Mouse (Mus musculus) small intestine, adult 2 months (tissue): ENCODE results near the gene Wdr95. TPM values are rescaled to one million over a fixed set of nuclear protein-coding genes. Genes with fewer than 3 reads are reported as not detected.

Experiments used
- H3K27ac ChIP-seq: fragments of 200-500 bp; 2 replicates; pipeline ENCODE4 v1.5.1; 2012; ENCODE audit warnings: low read depth, low read length, control low read depth, inconsistent platforms; ENCODE audit not compliant: insufficient read depth
- H3K27me3 ChIP-seq: fragments of 200-500 bp; 2 replicates; pipeline ENCODE4 v1.6.1; 2012; ENCODE audit warnings: mild to moderate bottlenecking, moderate library complexity, low read length, inconsistent platforms; ENCODE audit not compliant: control insufficient read depth, insufficient read depth
- H3K36me3 ChIP-seq: fragments of 200-500 bp; 2 replicates; pipeline ENCODE4 v1.6.1; 2012; ENCODE audit warnings: mild to moderate bottlenecking, low read length, control low read depth, inconsistent platforms; ENCODE audit not compliant: control insufficient read depth, insufficient read depth
- H3K4me1 ChIP-seq: fragments of 200-500 bp; 2 replicates; pipeline ENCODE4 v1.6.1; 2012; ENCODE audit warnings: low read length, inconsistent platforms, mixed read lengths; ENCODE audit not compliant: control insufficient read depth, insufficient read depth, insufficient read length
- H3K4me3 ChIP-seq: fragments of 200-500 bp; 2 replicates; pipeline ENCODE4 v1.5.1; 2012; ENCODE audit warnings: low read depth, mild to moderate bottlenecking, control low read depth, inconsistent platforms, low read length, moderate library complexity
- CTCF ChIP-seq: fragments of 200-500 bp; IDR thresholded peaks from 2 replicates; pipeline ENCODE4 v1.5.1; 2012; ENCODE audit warnings: low read depth, mild to moderate bottlenecking, control low read depth, inconsistent platforms, low read length, moderate library complexity, mixed read lengths; ENCODE audit not compliant: insufficient replicate concordance, insufficient read length; ENCODE audit errors: extremely low read depth
- POLR2A ChIP-seq: fragments of 200-500 bp; IDR thresholded peaks from 2 replicates; pipeline ENCODE4 v1.6.1; 2012; ENCODE audit warnings: low read depth, mild to moderate bottlenecking, control low read depth, inconsistent platforms, low read length, moderate library complexity
- WGBS: fragments of 180-500 bp; shearing (Covaris S2); methylation state at CpG from one replicate; pipeline ENCODE4 v1.1.7; 2018; 5-methylcytosine and 5-hydroxymethylcytosine counted together
- polyA plus RNA-seq: library from polyadenylated mRNA; depleted of rRNA; stranded (reverse); fragments of >200 nt; gene quantifications from 2 replicates; pipeline ENCODE4 v1.2.3, GENCODE M21; 2012

The Wdr95 gene
- polyA plus RNA-seq, 1 experiment, result not detected

GRCm38 (mm10) chr5:149537796-149538511, 9.5 kb downstream of the Wdr95 start:
- no peak overlapping the region for H3K27ac ChIP-seq
- no peak overlapping the region for H3K4me3 ChIP-seq
- no peaks in the 10 kb centered on the region for H3K36me3 ChIP-seq
- no peaks in the 10 kb centered on the region for H3K27me3 ChIP-seq
- WGBS, result 38% methylated on average over 16 of the region's 16 CpGs
- no peak for TF ChIP-seq POLR2A
- no peak for TF ChIP-seq CTCF
- no peaks in the 10 kb centered on the region for H3K4me1 ChIP-seq

GRCm38 (mm10) chr5:149538531-149538930, 10.1 kb downstream of the Wdr95 start:
- H3K36me3 ChIP-seq, result no peaks in the 10 kb centered on the region
- no peak for TF ChIP-seq CTCF
- no peak for TF ChIP-seq POLR2A
- H3K27me3 ChIP-seq, result no peaks in the 10 kb centered on the region
- no peak overlapping the region for H3K27ac ChIP-seq
- no peak overlapping the region for H3K4me3 ChIP-seq
- WGBS, result 40% methylated on average over 8 of the region's 8 CpGs
- no peaks in the 10 kb centered on the region for H3K4me1 ChIP-seq

GRCm38 (mm10) chr5:149539051-149539450, 10.6 kb downstream of the Wdr95 start:
- 55% methylated on average over 4 of the region's 4 CpGs for WGBS
- no peaks in the 10 kb centered on the region for H3K4me1 ChIP-seq
- no peaks in the 10 kb centered on the region for H3K36me3 ChIP-seq
- no peaks in the 10 kb centered on the region for H3K27me3 ChIP-seq
- no peak overlapping the region for H3K27ac ChIP-seq
- no peak overlapping the region for H3K4me3 ChIP-seq
- no peak for TF ChIP-seq POLR2A
- no peak for TF ChIP-seq CTCF

GRCm38 (mm10) chr5:149551179-149551578, 22.7 kb downstream of the Wdr95 start:
- H3K27ac ChIP-seq, result no peak overlapping the region
- WGBS, result 44% methylated on average over 10 of the region's 10 CpGs
- no peaks in the 10 kb centered on the region for H3K36me3 ChIP-seq
- no peaks in the 10 kb centered on the region for H3K27me3 ChIP-seq
- no peaks in the 10 kb centered on the region for H3K4me1 ChIP-seq
- TF ChIP-seq CTCF (no peak), POLR2A (no peak)
- no peak overlapping the region for H3K4me3 ChIP-seq

GRCm38 (mm10) chr5:149552742-149553141, 24.3 kb downstream of the Wdr95 start:
- Histone ChIP-seq H3K4me1 (no peaks in the 10 kb centered on the region), H3K27ac (no peak overlapping the region), H3K4me3 (no peak overlapping the region), H3K36me3 (no peaks in the 10 kb centered on the region), H3K27me3 (no peaks in the 10 kb centered on the region)
- TF ChIP-seq CTCF (peak; percentile 23; the same call in 1 of the 2 replicates), POLR2A (no peak)
- WGBS, result 43% methylated on average over 9 of the region's 9 CpGs

- Histone ChIP-seq H3K4me3 (no peak overlapping the region), H3K27me3 (no peaks in the 10 kb centered on the region), H3K36me3 (no peaks in the 10 kb centered on the region), H3K27ac (no peak overlapping the region), H3K4me1 (no peaks in the 10 kb centered on the region)
- 90% methylated on average over 11 of the region's 11 CpGs for WGBS
- TF ChIP-seq CTCF (no peak), POLR2A (no peak)
These were observed 24.9 kb downstream of the Wdr95 start for GRCm38 (mm10) chr5:149553373-149553772.

GRCm38 (mm10) chr5:149554397-149554796, 25.9 kb downstream of the Wdr95 start:
- no peak for TF ChIP-seq POLR2A
- no peak for TF ChIP-seq CTCF
- Histone ChIP-seq H3K27me3 (no peaks in the 10 kb centered on the region), H3K27ac (no peak overlapping the region), H3K36me3 (no peaks in the 10 kb centered on the region), H3K4me1 (no peaks in the 10 kb centered on the region), H3K4me3 (no peak overlapping the region)
- WGBS, result 87% methylated on average over 8 of the region's 8 CpGs
